Mouse (Mus musculus) kidney, embryonic 14.5 days (tissue): ENCODE measurements around the gene Eif6. TPM values are rescaled to one million over a fixed set of nuclear protein-coding genes. Genes with fewer than 3 reads are reported as not detected.

Experiments used
- ATAC-seq: fragments of 200-750 bp; cut with Nextera tagmentation; 2 replicates; pipeline ENCODE4 v1.8.0; 2017; ENCODE audit warnings: moderate number of reproducible peaks, mild to moderate bottlenecking, moderate TSS enrichment, moderate library complexity; ENCODE audit not compliant: low FRiP score, low TSS enrichment
- H3K27ac ChIP-seq: fragments of 300-500 bp; sonication (generic); 2 replicates; pipeline ENCODE4 v1.5.1; 2014; ENCODE audit warnings: low read depth, mild to moderate bottlenecking, low read length, moderate library complexity, mixed read lengths
- H3K27me3 ChIP-seq: fragments of 300-500 bp; sonication (generic); 2 replicates; pipeline ENCODE4 v1.6.1; 2014; ENCODE audit warnings: mild to moderate bottlenecking, low read length; ENCODE audit not compliant: control insufficient read depth, insufficient read depth
- H3K36me3 ChIP-seq: fragments of 300-500 bp; sonication (generic); 2 replicates; pipeline ENCODE4 v1.6.1; 2014; ENCODE audit warnings: low read length, mixed read lengths; ENCODE audit not compliant: control insufficient read depth, insufficient read depth
- H3K4me1 ChIP-seq: fragments of 300-500 bp; sonication (generic); 2 replicates; pipeline ENCODE4 v1.6.1; 2014; ENCODE audit warnings: low read length, mixed read lengths; ENCODE audit not compliant: control insufficient read depth, insufficient read depth
- H3K4me2 ChIP-seq: fragments of 300-500 bp; sonication (generic); replicated peaks from 2 replicates; pipeline ENCODE4 v1.6.1; 2014; ENCODE audit warnings: low read depth, mild to moderate bottlenecking, low read length
- H3K4me3 ChIP-seq: fragments of 300-500 bp; sonication (generic); 2 replicates; pipeline ENCODE4 v1.5.1; 2014; ENCODE audit warnings: mild to moderate bottlenecking, low read length
- H3K9ac ChIP-seq: fragments of 300-500 bp; sonication (generic); 2 replicates; pipeline ENCODE4 v1.6.1; 2014; ENCODE audit warnings: low read depth, mild to moderate bottlenecking, low read length, moderate library complexity
- H3K9me3 ChIP-seq: fragments of 300-500 bp; sonication (generic); 2 replicates; pipeline ENCODE4 v1.6.1; 2016; ENCODE audit warnings: low read length; ENCODE audit not compliant: control insufficient read depth
- WGBS: fragments of 180-500 bp; shearing (Covaris S2); extraction: QIAGEN DNeasy Blood & Tissue Kit; methylation state at CpG from one replicate; pipeline ENCODE4 v1.1.7; 2014; 5-methylcytosine and 5-hydroxymethylcytosine counted together
- polyA plus RNA-seq: library from polyadenylated mRNA; unstranded; fragments of >200 nt; fragmentation: Nextera tagmentation; extraction: Ambion mirVana; gene quantifications from 2 replicates; pipeline ENCODE4 v1.2.1, GENCODE M21; 2014

Gene Eif6
- polyA plus RNA-seq, 1 experiment from 2014 or later = 202 TPM

DNA sequence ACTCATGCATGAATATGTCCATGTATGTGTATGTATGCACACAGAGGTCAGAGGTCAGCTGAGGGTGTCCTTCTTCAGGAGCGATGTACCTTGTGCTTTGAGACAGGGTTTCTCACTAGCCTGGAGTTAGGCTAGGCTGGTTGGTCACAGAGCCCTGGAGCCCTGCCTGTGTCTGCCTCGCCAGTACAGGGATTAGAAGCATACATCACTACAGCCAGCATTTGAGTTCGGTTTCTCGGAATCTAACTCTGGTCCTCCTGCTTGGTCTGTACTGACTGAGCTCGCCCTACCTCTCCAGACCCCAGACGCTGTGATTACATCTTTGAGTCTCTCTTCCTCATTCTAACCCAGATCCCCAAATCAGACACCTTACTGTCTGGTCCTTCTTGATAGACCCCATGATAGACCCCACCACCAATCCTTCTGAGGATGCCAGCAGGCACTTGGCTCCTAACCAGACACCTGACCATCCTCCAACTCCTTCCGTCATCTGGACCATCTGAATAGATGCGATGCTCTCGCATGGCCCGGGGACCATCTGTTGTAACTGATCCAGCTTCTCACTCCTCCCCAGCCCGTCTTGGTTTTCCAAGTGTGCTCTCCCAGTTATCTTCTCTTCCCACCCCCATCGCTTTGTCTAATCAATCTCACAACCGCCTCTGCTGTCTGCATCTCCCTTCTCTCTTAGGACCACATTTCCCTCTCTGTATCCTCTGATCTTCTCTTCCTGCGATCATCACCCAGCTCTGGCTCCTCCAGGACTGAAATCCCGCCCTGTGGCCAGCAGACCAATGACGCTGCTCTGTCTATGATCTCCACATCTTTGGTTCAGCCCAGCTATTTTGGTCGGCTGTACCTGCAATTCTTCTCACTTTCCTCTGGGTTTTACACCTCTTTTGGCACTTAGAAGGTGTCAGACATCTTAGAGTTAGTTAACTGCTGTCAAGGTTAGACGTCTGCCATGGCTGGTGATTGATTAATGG lies 38.5 kb downstream of the Eif6 start:
- H3K27me3 ChIP-seq = no peaks in the 10 kb centered on the region
- no peak overlapping the region for H3K9ac ChIP-seq
- no peaks in the 10 kb centered on the region for H3K36me3 ChIP-seq
- H3K4me3 ChIP-seq = no peak overlapping the region
- H3K4me1 ChIP-seq = no peaks in the 10 kb centered on the region
- ATAC-seq = no peak
- no peak overlapping the region for H3K27ac ChIP-seq
- H3K9me3 ChIP-seq = no peaks in the 10 kb centered on the region
- 58% methylated on average over 18 of the region's 18 CpGs for whole genome bisulfite sequencing
- no peak overlapping the region for H3K4me2 ChIP-seq

DNA sequence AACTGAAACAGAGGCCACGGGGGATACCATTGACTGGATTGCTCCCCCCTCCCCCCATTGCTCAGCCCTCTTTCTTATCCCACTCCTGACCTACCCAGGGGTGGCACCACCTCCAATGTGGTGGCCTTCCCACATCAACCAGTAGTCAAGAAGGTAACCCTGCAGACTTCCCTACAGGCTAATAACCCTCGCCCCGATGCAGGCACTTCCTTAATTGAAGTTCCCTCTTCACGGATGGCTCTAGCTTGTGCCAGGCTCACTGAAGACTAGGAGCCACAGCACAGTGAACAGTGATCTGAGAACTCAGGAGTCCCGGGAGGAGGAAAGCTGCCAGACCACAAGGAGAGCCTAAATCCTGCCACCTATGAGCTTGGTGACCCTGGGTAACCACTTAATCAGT lies 39.8 kb downstream of the Eif6 start:
- 72% methylated on average over 5 of the region's 5 CpGs for WGBS

DNA sequence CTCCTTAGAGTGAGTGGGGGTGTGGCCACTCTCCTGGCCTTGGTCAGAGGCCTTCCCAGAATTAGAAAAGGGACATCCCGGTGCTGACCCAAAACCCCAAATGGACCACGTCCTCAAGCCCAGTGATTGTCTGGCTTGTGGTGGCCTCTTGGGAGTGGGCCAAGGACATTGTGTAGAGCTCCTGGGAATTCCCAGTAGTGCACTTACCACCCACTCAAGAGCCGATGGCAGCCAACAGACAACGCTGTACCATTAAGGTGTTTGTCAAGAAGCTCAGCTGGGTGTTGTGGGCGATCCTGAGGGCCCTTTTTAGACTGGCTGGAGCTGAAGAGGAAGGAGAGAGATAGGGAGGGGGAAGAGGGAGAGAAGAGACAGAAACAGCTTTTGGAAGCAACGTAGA lies 42.2 kb downstream of the Eif6 start:
- Histone ChIP-seq H3K9me3 (no peaks in the 10 kb centered on the region), H3K4me2 (no peak overlapping the region), H3K4me3 (no peak overlapping the region), H3K9ac (no peak overlapping the region), H3K36me3 (no peaks in the 10 kb centered on the region), H3K4me1 (no peaks in the 10 kb centered on the region), H3K27me3 (no peaks in the 10 kb centered on the region), H3K27ac (no peak overlapping the region)
- 82% methylated on average over 6 of the region's 6 CpGs for WGBS
- ATAC-seq = no peak

More for the DNA sequence above, 39.8 kb downstream of the Eif6 start:
- Histone ChIP-seq H3K9me3 (no peaks in the 10 kb centered on the region), H3K4me1 (no peaks in the 10 kb centered on the region), H3K4me2 (no peak overlapping the region), H3K9ac (no peak overlapping the region), H3K4me3 (no peak overlapping the region), H3K27ac (no peak overlapping the region), H3K36me3 (no peaks in the 10 kb centered on the region), H3K27me3 (no peaks in the 10 kb centered on the region)
- ATAC-seq = no peak

DNA sequence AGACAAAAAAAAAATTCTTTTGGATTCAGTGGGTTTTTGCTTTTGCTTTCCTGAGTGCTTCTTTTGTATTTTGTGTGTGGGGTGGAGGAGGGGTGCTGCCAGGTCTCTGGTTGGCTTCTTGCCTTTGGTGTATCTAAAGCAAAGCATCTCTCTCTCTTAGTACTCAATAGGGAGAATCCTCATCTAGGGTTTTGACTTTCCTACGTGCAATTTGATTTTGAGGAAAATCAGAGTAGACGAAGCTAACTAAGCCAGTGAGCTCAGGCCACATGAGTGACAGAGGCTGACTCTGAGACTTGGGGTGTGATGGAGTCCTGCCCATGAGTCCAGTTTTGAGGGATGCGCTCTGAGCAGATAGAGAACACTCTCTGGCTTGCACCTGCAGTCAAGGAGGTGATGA lies 47.2 kb downstream of the Eif6 start:
- ATAC-seq = no peak
- Histone ChIP-seq H3K36me3 (no peaks in the 10 kb centered on the region), H3K27me3 (peaks cover 23% of the 10 kb centered on the region), H3K27ac (no peak overlapping the region), H3K4me1 (peaks cover 3% of the 10 kb centered on the region; the same call in 1 of the 2 replicates), H3K9ac (no peak overlapping the region), H3K4me3 (no peak overlapping the region), H3K4me2 (no peak overlapping the region), H3K9me3 (no peaks in the 10 kb centered on the region)
- WGBS = 86% methylated on average over 3 of the region's 3 CpGs

DNA sequence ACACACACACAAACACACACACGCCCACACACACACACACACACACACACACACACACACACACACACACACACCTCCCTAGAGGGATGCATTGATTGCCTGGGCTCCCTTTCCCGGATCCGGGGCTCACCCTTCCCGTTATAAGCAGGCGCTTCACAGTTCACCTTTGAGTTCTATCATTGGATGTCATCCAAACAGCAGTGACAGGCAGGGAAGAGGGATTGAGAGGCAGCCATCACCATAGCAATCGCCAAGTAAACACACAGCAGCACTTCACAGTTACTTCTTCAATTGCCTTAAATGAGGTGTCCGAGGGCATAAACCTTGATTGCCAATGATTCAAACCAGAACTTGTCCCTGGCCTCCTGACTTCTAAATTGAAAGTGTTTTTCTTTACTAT lies 47.7 kb downstream of the Eif6 start:
- no peaks in the 10 kb centered on the region for H3K36me3 ChIP-seq
- no peak for ATAC-seq
- H3K9me3 ChIP-seq = no peaks in the 10 kb centered on the region
- H3K27ac ChIP-seq = no peak overlapping the region
- H3K4me2 ChIP-seq = no peak overlapping the region
- no peak overlapping the region for H3K4me3 ChIP-seq
- peaks cover 27% of the 10 kb centered on the region for H3K27me3 ChIP-seq
- 51% methylated on average over 7 of the region's 7 CpGs for WGBS
- peaks cover 3% of the 10 kb centered on the region; the same call in 1 of the 2 replicates for H3K4me1 ChIP-seq
- no peak overlapping the region for H3K9ac ChIP-seq

DNA sequence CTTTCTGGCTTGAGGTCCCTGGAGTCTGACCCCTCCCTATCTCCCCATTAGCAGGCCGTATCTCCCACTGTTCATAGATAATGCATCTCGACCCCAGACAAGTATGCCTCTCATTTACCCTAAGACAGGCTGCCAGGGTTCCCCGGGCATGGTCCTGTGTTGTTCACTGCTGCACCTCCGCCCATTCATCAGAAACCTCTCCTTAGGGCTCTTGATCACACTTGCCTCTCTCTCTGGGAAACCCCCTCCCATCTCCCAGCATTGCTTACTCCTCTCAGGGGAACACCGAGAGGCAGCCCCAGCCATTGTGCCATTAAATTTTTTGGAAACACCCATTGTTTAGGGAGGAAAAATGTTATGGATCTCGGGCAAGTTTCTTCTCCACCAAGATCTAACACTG lies 48.7 kb downstream of the Eif6 start:
- Histone ChIP-seq H3K9ac (no peak overlapping the region), H3K27ac (no peak overlapping the region), H3K4me2 (no peak overlapping the region), H3K27me3 (peaks cover 38% of the 10 kb centered on the region), H3K9me3 (no peaks in the 10 kb centered on the region), H3K4me1 (peaks cover 3% of the 10 kb centered on the region; the same call in 1 of the 2 replicates), H3K36me3 (no peaks in the 10 kb centered on the region), H3K4me3 (no peak overlapping the region)
- WGBS = 84% methylated on average over 6 of the region's 6 CpGs
- ATAC-seq = no peak

DNA sequence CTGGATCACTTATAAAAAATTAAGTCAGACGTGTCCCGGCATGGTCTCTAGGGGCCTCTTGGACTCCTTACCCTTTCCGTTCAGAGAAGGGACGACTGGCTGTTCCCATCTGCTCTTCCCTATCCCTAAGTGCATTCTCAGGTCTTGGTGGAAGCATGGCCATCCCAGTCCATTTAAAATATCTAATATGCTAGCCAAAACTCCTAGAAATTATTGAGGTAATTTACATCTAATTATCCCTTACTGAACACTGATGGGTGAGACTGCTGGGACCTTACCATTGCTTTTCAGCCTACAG lies 49.1 kb downstream of the Eif6 start:
- Histone ChIP-seq H3K4me3 (no peak overlapping the region), H3K27me3 (peaks cover 40% of the 10 kb centered on the region), H3K36me3 (no peaks in the 10 kb centered on the region), H3K27ac (no peak overlapping the region), H3K4me2 (no peak overlapping the region), H3K4me1 (peaks cover 3% of the 10 kb centered on the region; the same call in 1 of the 2 replicates), H3K9ac (no peak overlapping the region), H3K9me3 (no peaks in the 10 kb centered on the region)
- 75% methylated on average over 4 of the region's 4 CpGs for WGBS
- ATAC-seq = no peak

DNA sequence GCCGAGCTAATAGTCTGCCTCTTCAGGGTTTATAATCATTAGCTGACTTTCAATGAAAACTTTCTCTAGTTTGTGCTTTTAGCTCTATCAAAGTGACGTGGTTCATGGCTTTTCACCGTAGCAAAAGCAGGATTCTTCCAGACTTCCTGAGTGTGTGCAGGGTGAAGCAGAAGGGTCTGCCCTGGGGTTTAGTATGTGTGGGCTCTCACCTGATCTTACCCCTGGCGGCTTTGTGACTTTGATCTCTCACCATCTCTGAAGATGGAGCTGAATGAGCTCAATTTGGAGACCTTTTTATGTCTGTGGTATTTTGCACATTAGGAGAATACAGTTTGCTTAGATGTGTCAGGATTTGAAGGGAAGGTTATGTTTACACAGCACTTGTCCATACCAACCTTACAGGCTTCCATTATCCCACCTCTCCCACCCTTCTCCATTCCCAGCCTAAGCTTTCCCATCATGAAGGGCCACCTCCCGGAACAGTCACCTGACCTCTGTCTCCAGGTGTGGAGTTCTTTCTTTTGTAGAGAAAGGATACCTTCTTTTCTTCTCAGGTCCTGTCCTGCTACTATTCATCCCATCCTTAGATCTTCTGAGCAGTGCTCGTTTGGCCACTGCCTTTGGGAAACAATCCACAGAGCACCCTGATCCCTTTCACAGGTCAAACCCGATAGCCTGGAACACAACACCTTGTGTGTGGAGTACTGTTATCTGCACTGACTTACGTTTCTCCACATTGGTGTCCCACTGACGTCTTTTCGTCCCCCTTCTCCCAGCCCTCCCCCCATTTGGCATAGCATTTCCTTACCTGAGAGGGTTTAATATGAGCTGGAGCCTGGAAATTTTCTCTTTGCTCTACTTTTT lies 49.7 kb downstream of the Eif6 start:
- H3K27me3 ChIP-seq = peaks cover 40% of the 10 kb centered on the region

More for the DNA sequence above, 49.7 kb downstream of the Eif6 start:
- Histone ChIP-seq H3K4me2 (no peak overlapping the region), H3K36me3 (no peaks in the 10 kb centered on the region), H3K27ac (no peak overlapping the region), H3K4me3 (no peak overlapping the region), H3K9me3 (no peaks in the 10 kb centered on the region), H3K4me1 (peaks cover 3% of the 10 kb centered on the region; the same call in 1 of the 2 replicates), H3K9ac (no peak overlapping the region)
- ATAC-seq = no peak
- WGBS = 67% methylated on average over 10 of the region's 10 CpGs
